Mouse (Mus musculus) spleen, adult 2 months (tissue): ENCODE measurements around the gene Eps8l1. TPM values are rescaled to one million over a fixed set of nuclear protein-coding genes. Genes with fewer than 3 reads are reported as not detected.
"Not testable (repeated sequence)": the region's sequence is repeated elsewhere in the genome, so short reads cannot be mapped to it uniquely, and the experiment has no call there.

Source experiments
- DNase-seq, 2 experiments: peaks; one replicate each; pipeline versions ENCODE4 v3.0.0 to v3.0.0-alpha.2; 2012 to 2021; ENCODE audit warnings: low spot score in 2 of 2, low read depth in 1 of 2
- H3K27ac ChIP-seq: fragments of 200-500 bp; 2 replicates; pipeline ENCODE4 v1.5.1; 2012; ENCODE audit warnings: low read length, inconsistent platforms; ENCODE audit not compliant: insufficient read depth
- H3K27me3 ChIP-seq: fragments of 200-500 bp; 2 replicates; pipeline ENCODE4 v1.6.1; 2012; ENCODE audit warnings: mild to moderate bottlenecking, moderate library complexity, low read length, inconsistent platforms; ENCODE audit not compliant: control insufficient read depth, insufficient read depth
- H3K36me3 ChIP-seq: fragments of 200-500 bp; 2 replicates; pipeline ENCODE4 v1.6.1; 2012; ENCODE audit warnings: mild to moderate bottlenecking, low read length, inconsistent platforms; ENCODE audit not compliant: control insufficient read depth, insufficient read depth
- H3K4me1 ChIP-seq: fragments of 200-500 bp; 2 replicates; pipeline ENCODE4 v1.6.1; 2011; ENCODE audit warnings: inconsistent platforms; ENCODE audit not compliant: control insufficient read depth, insufficient read depth, insufficient read length
- H3K4me3 ChIP-seq: fragments of 200-500 bp; 2 replicates; pipeline ENCODE4 v1.5.1; 2011; ENCODE audit warnings: mild to moderate bottlenecking, inconsistent platforms; ENCODE audit not compliant: insufficient read depth, insufficient read length; ENCODE audit errors: extremely low read depth
- CTCF ChIP-seq: fragments of 200-500 bp; IDR thresholded peaks from 2 replicates; pipeline ENCODE4 v1.5.1; 2011; ENCODE audit warnings: mild to moderate bottlenecking, inconsistent platforms; ENCODE audit not compliant: insufficient read depth, insufficient read length, insufficient replicate concordance; ENCODE audit errors: extremely low read depth
- POLR2A ChIP-seq: fragments of 200-500 bp; IDR thresholded peaks from 2 replicates; pipeline ENCODE4 v1.6.1; 2011; ENCODE audit warnings: low read depth, low read length, inconsistent platforms
- WGBS: fragments of 180-500 bp; shearing (Covaris S2); methylation state at CpG from one replicate; pipeline ENCODE4 v1.1.7; 2018; 5-methylcytosine and 5-hydroxymethylcytosine counted together
- polyA plus RNA-seq: library from polyadenylated mRNA; depleted of rRNA; stranded (reverse); fragments of >200 nt; gene quantifications from 2 replicates; pipeline ENCODE4 v1.2.3, GENCODE M21; 2012; rRNA removed

Gene Eps8l1
- polyA plus RNA-seq = 0.12 and 0.18 TPM in 2 replicates

DNA sequence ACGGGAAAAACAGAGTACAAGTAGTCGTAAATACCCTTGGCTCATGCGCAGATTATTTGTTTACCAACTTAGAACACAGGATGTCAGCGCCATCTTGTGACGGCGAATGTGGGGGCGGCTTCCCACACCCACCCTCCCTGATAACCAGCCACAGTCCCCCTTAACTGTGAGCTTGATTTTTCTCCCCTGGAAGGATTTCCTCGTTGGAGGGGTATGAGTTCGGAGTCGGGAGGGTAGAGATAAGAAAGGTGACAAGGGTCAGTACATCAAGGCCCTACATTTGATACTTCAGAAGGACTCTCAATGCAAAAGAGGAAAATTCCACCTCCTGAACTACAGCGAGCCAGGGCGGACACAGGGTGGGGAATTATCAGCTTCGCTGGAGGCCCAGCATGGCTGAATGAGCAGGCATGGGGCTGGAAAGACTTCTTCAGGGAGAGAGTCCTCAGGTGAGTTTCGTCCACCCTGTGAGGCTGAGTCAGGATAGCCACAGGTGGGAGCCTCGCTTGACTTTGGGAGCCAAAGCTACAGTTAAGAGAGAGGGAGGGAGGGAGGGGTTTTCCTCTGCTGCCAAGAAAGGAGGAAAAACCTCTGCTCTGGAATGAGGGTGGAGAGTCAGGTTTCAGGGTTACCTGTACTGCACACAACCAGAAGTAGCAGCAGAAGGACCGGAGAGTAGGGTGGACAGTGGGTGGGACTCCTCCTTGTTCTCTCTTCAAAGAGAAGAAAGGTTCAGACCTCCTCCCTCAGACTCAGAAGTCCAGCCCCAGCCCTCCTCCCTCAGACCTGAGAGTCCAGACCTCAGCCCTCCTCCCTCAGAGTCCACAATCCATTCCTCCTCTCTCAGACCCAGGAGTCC lies at the start of gene Eps8l1:
Gene Eps8l1, plus strand, starts transcription at position 99 of the 859 bp plus-strand sequence.
- DNase-seq = peak in 1 of 2 experiments; percentile 47
- Histone ChIP-seq H3K4me1 (0 out of 2 replicates have a peak, but pooled peaks cover 3% of the 10 kb centered on the region), H3K36me3 (no peaks in the 10 kb centered on the region), H3K27ac (peak within 1 kb of the TSS; percentile 89), H3K27me3 (no peaks in the 10 kb centered on the region), H3K4me3 (peak within 1 kb of the TSS; percentile 47)
- TF ChIP-seq CTCF (no peak), POLR2A (no peak)
- 53% methylated on average over 14 of the region's 16 CpGs for WGBS

- not testable (repeated sequence) for H3K27ac ChIP-seq, H3K36me3 ChIP-seq, H3K4me3 ChIP-seq, H3K27me3 ChIP-seq, H3K4me1 ChIP-seq, DNase-seq
- WGBS = 92% methylated on average over 15 of the region's 15 CpGs
These were observed 48.1 kb upstream of the Eps8l1 start for GRCm38 (mm10) chr7:4412406-4412805.

DNA sequence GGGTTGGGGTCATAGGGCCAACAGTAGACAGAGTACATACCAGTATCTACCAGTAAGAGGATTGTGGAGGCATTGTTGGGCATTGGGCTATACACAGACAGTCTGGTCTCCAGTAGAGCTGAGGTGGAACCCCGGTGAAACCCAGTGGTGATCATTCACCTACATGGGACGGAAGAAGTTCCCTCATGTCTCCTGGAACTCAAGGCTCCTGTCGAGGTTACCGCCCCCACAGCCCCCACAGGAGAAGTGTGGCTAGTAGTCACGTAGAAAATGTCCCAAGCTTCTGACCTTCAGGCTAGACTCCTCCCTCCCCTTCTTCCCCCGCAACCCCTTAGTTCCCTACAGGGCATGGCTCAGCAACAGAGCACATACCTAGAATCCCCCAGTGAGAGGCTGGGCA lies 40.8 kb upstream of the Eps8l1 start:
- Histone ChIP-seq H3K27me3 (no peaks in the 10 kb centered on the region), H3K4me1 (peaks cover 2% of the 10 kb centered on the region; the same call in 1 of the 2 replicates), H3K36me3 (no peaks in the 10 kb centered on the region), H3K4me3 (no peak overlapping the region), H3K27ac (no peak overlapping the region)
- WGBS = 76% methylated on average over 6 of the region's 6 CpGs
- TF ChIP-seq POLR2A = no peak
- TF ChIP-seq CTCF = no peak
- DNase-seq = no peak

- 42% methylated on average over 4 of the region's 4 CpGs for WGBS
- H3K27me3 ChIP-seq = no peaks in the 10 kb centered on the region
- peaks cover 2% of the 10 kb centered on the region; the same call in 1 of the 2 replicates for H3K4me1 ChIP-seq
- H3K4me3 ChIP-seq = no peak overlapping the region
- DNase-seq = peak in 1 of 2 experiments; percentile 18
- H3K36me3 ChIP-seq = no peaks in the 10 kb centered on the region
- H3K27ac ChIP-seq = no peak overlapping the region
- TF ChIP-seq CTCF (no peak), POLR2A (no peak)
These were observed 40.2 kb upstream of the Eps8l1 start for GRCm38 (mm10) chr7:4420230-4420629.

- H3K27me3 ChIP-seq = no peaks in the 10 kb centered on the region
- H3K27ac ChIP-seq = no peak overlapping the region
- peaks cover 5% of the 10 kb centered on the region for H3K36me3 ChIP-seq
- no peaks in the 10 kb centered on the region; the same call in 1 of the 2 replicates for H3K4me1 ChIP-seq
- peak; percentile 91; the same call in 1 of the 2 replicates for TF ChIP-seq CTCF
- TF ChIP-seq POLR2A = no peak
- 68% methylated on average over 7 of the region's 7 CpGs for WGBS
- peak; percentile 82 to 88 for DNase-seq
- H3K4me3 ChIP-seq = no peak overlapping the region
These were observed 33.1 kb upstream of the Eps8l1 start for GRCm38 (mm10) chr7:4427161-4427912.

DNA sequence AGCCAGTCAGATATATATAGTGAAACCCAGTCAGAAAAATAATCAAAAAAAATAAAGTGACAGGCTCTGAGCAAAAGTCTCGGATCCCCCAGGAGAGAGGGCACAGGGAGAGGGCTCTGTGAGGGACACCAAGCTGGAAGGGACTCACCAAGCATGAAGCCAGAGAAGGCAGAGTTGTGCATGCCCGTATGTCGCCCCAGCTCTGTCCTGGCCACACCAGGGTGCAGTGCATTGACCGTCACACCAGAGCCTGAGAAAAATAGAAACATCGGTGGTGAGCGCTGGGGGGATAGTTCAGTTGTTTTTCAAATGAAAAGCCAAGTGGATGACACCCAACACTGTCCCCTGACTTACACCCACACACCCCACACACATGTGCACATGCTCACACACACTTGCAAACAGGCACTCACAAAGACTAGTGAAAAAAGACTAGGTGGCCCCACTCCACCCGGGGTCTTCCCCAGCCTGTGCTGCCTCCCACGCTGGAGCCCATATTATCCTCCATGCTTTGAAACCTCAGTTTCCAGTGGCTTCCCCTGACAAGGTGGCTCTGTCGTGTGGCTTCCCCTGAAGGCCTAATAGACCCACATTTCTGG lies 30.1 kb upstream of the Eps8l1 start:
- no peak for DNase-seq
- 94% methylated on average over 9 of the region's 9 CpGs for whole genome bisulfite sequencing
- peaks cover 5% of the 10 kb centered on the region for H3K36me3 ChIP-seq
- H3K4me1 ChIP-seq = no peaks in the 10 kb centered on the region; the same call in 1 of the 2 replicates
- H3K27me3 ChIP-seq = no peaks in the 10 kb centered on the region
- TF ChIP-seq CTCF = no peak
- TF ChIP-seq POLR2A = no peak
- no peak overlapping the region for H3K4me3 ChIP-seq
- no peak overlapping the region for H3K27ac ChIP-seq
